Mouse (Mus musculus) forebrain, embryonic 14.5 days (tissue): Measurements from ENCODE around the gene Dnm1. TPM values are rescaled to one million over a fixed set of nuclear protein-coding genes. Genes with fewer than 3 reads are reported as not detected.
A peak's percentile ranks its signal among the peaks of the same experiment; 100 is the strongest.

ENCODE experiments used
- ATAC-seq: fragments of 200-750 bp; cut with Nextera tagmentation; 2 replicates; pipeline ENCODE4 v1.8.0; 2017; ENCODE audit warnings: mild to moderate bottlenecking, moderate library complexity
- DNase-seq: peaks from one replicate; pipeline ENCODE4 v3.0.0-alpha.2; 2015; ENCODE audit warnings: low spot score
- H3K27ac ChIP-seq: fragments of 300-500 bp; sonication (generic); 2 replicates; pipeline ENCODE4 v1.5.1; 2014; ENCODE audit warnings: low read depth, mild to moderate bottlenecking, control low read depth, low read length, moderate library complexity
- H3K27me3 ChIP-seq: fragments of 300-500 bp; sonication (generic); replicated peaks from 2 replicates; pipeline ENCODE4 v1.6.1; 2014; ENCODE audit warnings: low read length, control low read depth, mixed read lengths; ENCODE audit not compliant: control insufficient read depth, insufficient read depth
- H3K36me3 ChIP-seq: fragments of 300-500 bp; sonication (generic); 2 replicates; pipeline ENCODE4 v1.6.1; 2014; ENCODE audit warnings: low read length, control low read depth; ENCODE audit not compliant: control insufficient read depth, insufficient read depth
- H3K4me1 ChIP-seq: fragments of 300-500 bp; sonication (generic); 2 replicates; pipeline ENCODE4 v1.6.1; 2014; ENCODE audit warnings: antibody characterized with exemption, low read length, control low read depth; ENCODE audit not compliant: control insufficient read depth, insufficient read depth
- H3K4me2 ChIP-seq: fragments of 300-500 bp; sonication (generic); 2 replicates; pipeline ENCODE4 v1.6.1; 2014; ENCODE audit warnings: mild to moderate bottlenecking, control low read depth, low read length
- H3K4me3 ChIP-seq: fragments of 300-500 bp; sonication (generic); 2 replicates; pipeline ENCODE4 v1.5.1; 2014; ENCODE audit warnings: low read depth, low read length, control low read depth
- H3K9ac ChIP-seq: fragments of 300-500 bp; sonication (generic); 2 replicates; pipeline ENCODE4 v1.6.1; 2014; ENCODE audit warnings: mild to moderate bottlenecking, low read length, control low read depth, moderate library complexity
- H3K9me3 ChIP-seq: fragments of 300-500 bp; sonication (generic); replicated peaks from 2 replicates; pipeline ENCODE4 v1.6.1; 2016; ENCODE audit warnings: low read length, control low read depth, mixed read lengths; ENCODE audit not compliant: control insufficient read depth
- WGBS: fragments of 180-500 bp; shearing (Covaris S2); extraction: QIAGEN DNeasy Blood & Tissue Kit; methylation state at CpG from one replicate; pipeline ENCODE4 v1.1.7; 2014; 5-methylcytosine and 5-hydroxymethylcytosine counted together
- polyA plus RNA-seq: library from polyadenylated mRNA; unstranded; fragments of >200 nt; fragmentation: Nextera tagmentation; extraction: Ambion mirVana; gene quantifications from 2 replicates; pipeline ENCODE4 v1.2.1, GENCODE M21; 2014

The Dnm1 gene
- polyA plus RNA-seq, 1 experiment from 2014 or later, result 28.2 TPM

DNA sequence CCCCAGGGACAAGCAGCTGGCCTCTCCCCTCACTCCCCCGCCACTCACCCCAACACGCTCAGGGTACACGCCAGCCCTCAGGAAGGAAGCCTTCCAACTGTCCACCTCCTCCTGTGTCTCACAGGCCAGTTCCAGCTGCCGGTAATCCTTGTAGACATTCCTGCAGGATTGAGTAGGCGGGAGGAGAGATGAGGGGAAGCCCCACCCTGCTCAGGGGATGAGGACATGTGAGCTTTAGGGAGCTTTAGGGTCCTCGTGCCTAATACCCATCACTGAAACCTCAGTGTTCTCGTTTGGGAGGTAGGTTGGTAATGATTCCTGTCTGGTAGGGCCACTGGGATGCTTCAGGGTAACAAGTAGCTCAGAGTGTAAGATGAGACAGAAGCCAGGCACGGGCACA is 37.4 kb downstream of the Dnm1 start:
- Histone ChIP-seq H3K9me3 (no peaks in the 10 kb centered on the region), H3K27ac (no peak overlapping the region), H3K4me1 (peaks cover 16% of the 10 kb centered on the region), H3K27me3 (no peaks in the 10 kb centered on the region), H3K4me2 (no peak overlapping the region), H3K36me3 (no peaks in the 10 kb centered on the region), H3K4me3 (no peak overlapping the region), H3K9ac (no peak overlapping the region)
- ATAC-seq (no peak), DNase-seq (no peak)
- 15% methylated on average over 8 of the region's 8 CpGs for WGBS

DNA sequence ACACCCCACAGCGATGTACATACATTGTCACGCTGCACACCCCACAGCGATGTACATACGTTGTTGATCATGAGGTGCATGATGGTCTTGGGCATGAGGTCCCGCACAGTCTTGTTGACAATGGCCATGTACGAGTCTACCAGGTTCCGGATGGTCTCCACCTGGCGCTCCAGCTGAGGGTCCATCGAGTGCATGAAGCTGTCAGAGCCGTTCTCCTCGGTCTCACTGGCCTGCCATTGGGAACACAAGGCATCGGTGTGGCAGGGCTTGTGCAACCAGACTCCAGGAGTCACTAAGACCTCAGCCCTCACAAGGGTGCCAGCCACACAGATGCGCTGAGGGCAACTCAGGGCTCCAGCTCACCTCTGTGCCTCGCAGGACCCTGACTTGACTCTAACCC is 38.3 kb downstream of the Dnm1 start:
- Histone ChIP-seq H3K27ac (no peak overlapping the region), H3K9ac (no peak overlapping the region), H3K27me3 (no peaks in the 10 kb centered on the region), H3K4me1 (peaks cover 16% of the 10 kb centered on the region), H3K4me3 (no peak overlapping the region), H3K9me3 (no peaks in the 10 kb centered on the region), H3K36me3 (peaks cover 8% of the 10 kb centered on the region; the same call in 1 of the 2 replicates), H3K4me2 (no peak overlapping the region)
- no peak for ATAC-seq
- 96% methylated on average over 14 of the region's 14 CpGs for WGBS
- DNase-seq, result no peak

DNA sequence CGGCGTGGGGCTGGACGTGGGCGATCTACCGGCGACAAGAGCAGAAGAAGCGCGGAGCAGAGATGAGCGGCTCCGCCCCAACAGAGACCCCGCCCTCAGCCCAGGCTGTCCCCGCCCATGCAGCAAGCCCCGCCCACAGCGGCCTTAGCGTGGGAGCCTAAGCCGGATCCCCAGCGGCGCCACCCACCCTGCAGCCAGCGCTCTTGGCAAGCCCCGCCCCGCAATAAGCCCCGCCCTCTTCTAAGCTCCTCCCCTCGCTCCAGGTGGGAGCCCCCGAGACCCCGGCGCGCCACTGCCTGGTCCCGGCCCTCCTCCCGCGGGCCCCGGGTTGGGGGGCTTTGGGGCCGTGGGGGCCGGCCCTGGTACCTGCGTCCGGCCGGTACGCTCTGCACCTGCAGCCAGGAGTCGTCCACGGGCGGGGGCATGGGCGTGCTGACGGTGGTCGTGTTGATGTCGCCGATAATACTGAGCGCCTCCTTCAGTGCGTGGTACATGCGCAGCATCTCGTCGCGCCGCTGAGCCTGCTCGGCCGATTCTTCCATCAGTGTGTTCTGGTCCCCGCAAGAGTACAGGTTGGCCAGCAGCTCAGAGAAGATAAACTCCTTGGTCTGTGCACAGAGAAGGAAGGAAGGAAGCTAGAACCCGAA is 40.7 kb downstream of the Dnm1 start:
- Histone ChIP-seq H3K9ac (peak overlapping the region; percentile 66), H3K36me3 (peaks cover 30% of the 10 kb centered on the region)
- 1% methylated on average over 53 of the region's 56 CpGs for WGBS

DNA sequence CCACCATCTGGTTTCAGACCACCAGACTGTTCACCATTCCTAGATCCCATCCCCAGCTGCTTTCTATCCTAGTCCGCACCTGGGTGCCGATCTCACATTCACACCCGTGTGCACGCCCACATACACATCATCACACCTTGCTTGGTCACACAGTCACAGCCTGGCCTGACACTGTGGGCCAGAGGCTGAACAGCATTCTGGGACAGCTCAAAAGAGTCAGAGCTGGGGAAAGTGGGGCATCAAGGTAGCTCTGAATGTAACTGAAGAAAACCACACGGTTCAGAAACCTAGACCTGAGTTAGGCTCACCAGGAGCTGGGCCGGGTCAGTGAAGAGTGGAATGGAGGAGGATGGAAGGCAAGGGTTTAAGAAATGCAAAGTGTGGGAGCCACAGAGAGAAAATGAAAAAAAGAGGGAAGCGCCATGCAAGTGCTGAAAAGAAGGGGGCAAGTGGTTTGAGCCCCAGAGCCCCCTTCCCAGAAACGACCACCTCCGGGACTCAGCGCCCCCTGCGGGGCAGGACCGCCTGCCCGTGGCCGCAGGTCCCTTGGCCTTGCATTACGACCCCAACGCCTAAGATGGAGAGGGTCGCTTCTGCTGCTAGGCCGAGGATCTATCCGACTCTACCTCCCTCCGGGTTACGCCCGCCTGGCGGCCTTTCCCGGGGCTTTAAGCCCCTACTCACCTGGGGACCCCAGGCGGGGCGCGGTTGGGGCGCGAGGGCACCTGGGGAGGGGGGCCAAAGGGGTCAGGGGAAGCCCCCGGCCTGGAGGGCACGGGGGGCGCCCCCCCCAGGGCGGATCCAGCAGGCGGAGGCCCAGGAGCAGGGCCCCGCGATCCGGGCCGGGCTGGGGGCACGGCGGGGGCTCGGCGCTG is 41.5 kb downstream of the Dnm1 start:
- Histone ChIP-seq H3K27ac (no peak overlapping the region; the same call in 1 of the 2 replicates), H3K4me1 (peaks cover 10% of the 10 kb centered on the region), H3K9me3 (no peaks in the 10 kb centered on the region), H3K9ac (peak overlapping the region; percentile 66), H3K27me3 (no peaks in the 10 kb centered on the region), H3K36me3 (peaks cover 37% of the 10 kb centered on the region), H3K4me3 (peak overlapping the region; percentile 52), H3K4me2 (peak overlapping the region; percentile 97)
- WGBS, result 11% methylated on average over 36 of the region's 42 CpGs
- no peak for DNase-seq
- peak; percentile 33 for ATAC-seq

More for the DNA sequence above, 40.7 kb downstream of the Dnm1 start:
- H3K9me3 ChIP-seq, result no peaks in the 10 kb centered on the region
- no peaks in the 10 kb centered on the region for H3K27me3 ChIP-seq
- peak overlapping the region; percentile 52 for H3K4me3 ChIP-seq
- H3K27ac ChIP-seq, result no peak overlapping the region; the same call in 1 of the 2 replicates
- H3K4me2 ChIP-seq, result peak overlapping the region; percentile 97
- H3K4me1 ChIP-seq, result peaks cover 10% of the 10 kb centered on the region
- ATAC-seq (peak; percentile 86), DNase-seq (peak; percentile 86)

DNA sequence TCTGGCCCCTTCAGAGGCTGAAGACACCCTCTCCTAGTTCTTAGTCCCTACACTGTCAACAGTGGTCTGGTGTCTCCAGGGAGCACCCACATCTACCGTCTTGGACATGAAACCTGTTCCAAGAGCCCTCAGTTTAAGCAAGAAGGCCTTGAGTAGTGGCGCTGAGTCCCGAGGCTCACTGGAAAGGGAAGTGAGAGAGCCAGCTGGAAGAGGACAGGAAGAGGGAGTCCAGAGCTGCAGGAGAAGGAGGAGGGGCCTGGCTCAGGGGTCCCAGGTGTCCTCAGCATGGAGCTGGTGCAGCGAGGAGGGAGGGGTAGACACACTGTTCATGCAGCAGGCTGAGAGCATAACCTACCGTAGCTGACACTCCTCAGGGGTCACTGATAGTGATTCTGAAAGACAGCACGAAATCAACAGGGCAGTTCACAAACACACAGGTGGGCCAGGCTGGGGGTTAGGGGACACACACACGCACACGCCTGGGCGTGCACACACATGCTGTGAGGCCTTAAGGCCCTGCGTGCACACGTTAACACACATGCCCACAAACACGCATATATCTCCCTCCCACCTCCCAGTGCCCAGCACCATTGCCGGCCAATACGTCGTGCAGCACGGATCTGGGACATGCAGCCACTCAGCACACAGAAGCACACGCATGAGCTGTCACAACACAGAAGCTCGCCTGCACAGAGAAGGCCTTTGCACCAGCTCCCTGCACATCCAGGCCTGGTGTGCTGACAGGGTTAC is 42.9 kb downstream of the Dnm1 start:
- Histone ChIP-seq H3K4me2 (no peak overlapping the region), H3K4me1 (peaks cover 10% of the 10 kb centered on the region), H3K27ac (no peak overlapping the region), H3K9ac (no peak overlapping the region), H3K27me3 (no peaks in the 10 kb centered on the region), H3K36me3 (peaks cover 51% of the 10 kb centered on the region), H3K9me3 (no peaks in the 10 kb centered on the region), H3K4me3 (no peak overlapping the region)
- DNase-seq (no peak), ATAC-seq (no peak)
- 91% methylated on average over 18 of the region's 18 CpGs for WGBS

DNA sequence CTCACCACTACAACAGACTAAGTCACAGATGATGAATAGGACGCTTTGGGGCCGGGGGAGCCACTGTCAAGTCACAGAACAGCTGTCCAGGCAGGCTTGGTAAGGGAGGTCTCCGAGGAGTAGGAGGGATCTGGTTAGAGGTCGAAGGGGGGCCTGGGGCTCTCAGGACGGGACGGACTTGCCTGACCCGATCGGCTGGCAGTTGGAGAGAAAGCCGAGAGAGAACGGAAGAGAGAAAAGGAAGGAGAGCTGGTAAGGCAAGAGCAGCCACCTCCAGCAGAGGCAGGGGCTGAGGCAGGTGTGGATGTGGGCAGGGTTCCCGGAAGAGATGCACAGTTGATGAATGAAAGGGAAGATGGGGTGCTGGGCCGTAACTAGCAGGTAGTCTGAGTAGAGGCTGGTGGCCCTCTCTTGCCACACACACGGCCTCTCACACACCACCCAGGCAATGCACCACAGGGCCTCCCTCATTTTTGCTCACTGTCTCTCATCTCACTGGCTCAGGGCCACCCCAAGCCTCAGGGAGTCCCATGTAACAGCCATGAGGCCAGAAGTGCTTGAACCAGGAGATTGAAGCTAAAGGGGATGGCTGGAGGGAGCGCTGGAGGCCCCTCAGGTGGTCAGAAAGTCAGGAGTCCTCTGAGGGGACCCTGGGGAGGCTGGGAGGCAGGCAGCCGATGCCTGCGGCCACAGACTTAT is 44.1 kb downstream of the Dnm1 start:
- no peaks in the 10 kb centered on the region for H3K27me3 ChIP-seq
- H3K9me3 ChIP-seq, result no peaks in the 10 kb centered on the region
- no peak overlapping the region for H3K4me3 ChIP-seq
- 90% methylated on average over 16 of the region's 16 CpGs for WGBS
- DNase-seq (no peak), ATAC-seq (no peak)
- H3K9ac ChIP-seq, result no peak overlapping the region
- H3K4me1 ChIP-seq, result peaks cover 10% of the 10 kb centered on the region
- H3K36me3 ChIP-seq, result peaks cover 64% of the 10 kb centered on the region
- H3K4me2 ChIP-seq, result no peak overlapping the region
- no peak overlapping the region for H3K27ac ChIP-seq

DNA sequence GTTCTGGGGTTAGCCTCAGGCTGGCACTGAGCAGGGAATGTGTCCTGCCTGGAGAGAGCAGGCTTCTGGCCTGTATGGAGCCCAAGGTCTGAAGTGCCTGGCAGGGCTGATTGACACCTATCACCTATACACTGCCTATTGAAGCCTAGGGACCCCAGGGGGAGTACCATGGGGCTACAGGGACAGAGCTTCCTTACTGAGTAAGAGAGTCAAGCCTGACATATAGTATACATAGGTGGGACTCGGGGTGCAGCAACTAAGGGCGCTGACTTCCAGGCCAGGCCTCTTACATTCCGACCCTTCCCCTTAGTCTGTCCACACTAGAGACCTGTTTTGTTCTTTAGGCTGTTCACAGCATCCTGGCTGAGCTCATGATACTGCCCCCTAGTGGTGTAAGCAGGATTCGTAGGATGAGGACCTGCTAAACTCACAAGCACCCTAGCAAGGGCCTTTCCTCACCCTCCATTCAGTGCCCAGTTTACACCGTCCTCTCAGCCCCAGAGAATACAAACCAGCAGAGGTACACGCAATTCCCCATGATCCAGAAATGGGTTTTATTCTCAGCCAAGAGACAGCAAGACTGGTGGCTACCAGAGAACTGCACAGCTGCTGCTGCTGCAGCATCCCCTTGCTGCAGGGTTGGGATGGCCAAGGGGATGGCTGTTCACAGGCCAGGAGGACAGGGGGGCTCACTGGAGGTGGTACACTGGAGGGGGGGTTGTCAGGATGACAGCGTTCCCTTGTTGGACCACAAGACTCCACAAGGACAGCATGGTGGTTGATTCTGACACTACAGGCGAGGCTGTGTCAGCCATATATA is 45.0 kb downstream of the Dnm1 start:
- 39% methylated on average over 8 of the region's 8 CpGs for WGBS
- Histone ChIP-seq H3K4me2 (no peak overlapping the region), H3K4me1 (peaks cover 10% of the 10 kb centered on the region), H3K36me3 (peaks cover 73% of the 10 kb centered on the region), H3K9ac (no peak overlapping the region), H3K27me3 (no peaks in the 10 kb centered on the region), H3K9me3 (no peaks in the 10 kb centered on the region), H3K27ac (no peak overlapping the region), H3K4me3 (no peak overlapping the region)
- peak; percentile 79 for DNase-seq
- ATAC-seq, result no peak
